16 mouse cellular contexts compared by ENCODE assay signal in genomic region chr15:79493527-79493926, GRCm38 (mm10). TPM values are rescaled to one million over a fixed set of nuclear protein-coding genes. Genes with fewer than 3 reads are reported as not detected.
DNase-seq lines count a peak whose midpoint lies in the region; ATAC-seq and TF ChIP-seq lines count a peak whose summit lies in the region.
"Had no signal": no experiment of that assay in that cellular context is flagged by ENCODE, and none has a peak within 500 bp of the region (broad histone marks: within the 10 kb centered on the region; RNA-seq: fewer than 3 reads in every experiment).

No protein-coding gene starts in this region.

- H3K27ac ChIP-seq in intestine, embryonic 14.5 days (ENCODE audit: low read depth), result no peak overlapping the region
- no peak overlapping the region for H3K27ac ChIP-seq in intestine, embryonic 15.5 days
- no peak overlapping the region for H3K27ac ChIP-seq in ES-Bruce4 (ENCODE audit: insufficient read depth, low read length)
- H3K27ac ChIP-seq: liver, embryonic 14.5 days had no signal

- TF ChIP-seq CTCF in ES-Bruce4 (IDR thresholded peaks at IDR 0.05; ENCODE audit: low read depth, low read length), result no peak

- no peak overlapping the region for H3K9ac ChIP-seq in intestine, embryonic 14.5 days (ENCODE audit: low read length)
- no peak overlapping the region for H3K9ac ChIP-seq in intestine, embryonic 15.5 days
- H3K9ac ChIP-seq in ES-Bruce4 (ENCODE audit: low read depth, poor library complexity, severe bottlenecking), result no peak overlapping the region
- H3K9ac ChIP-seq: liver, embryonic 14.5 days had no signal

- TF ChIP-seq EP300 in ES-Bruce4 (IDR thresholded peaks at IDR 0.05; ENCODE audit: insufficient read depth, low read depth, low read length), result no peak

- no peak for TF ChIP-seq POLR2A in ES-Bruce4 (IDR thresholded peaks at IDR 0.05; ENCODE audit: insufficient read depth, low read length)

- peaks cover 15% of the 10 kb centered on the region for H3K27me3 ChIP-seq in intestine, embryonic 14.5 days (replicated peaks; ENCODE audit: control insufficient read depth, insufficient read depth, low read length)
- H3K27me3 ChIP-seq in intestine, embryonic 15.5 days (replicated peaks), result peaks cover 16% of the 10 kb centered on the region
- H3K27me3 ChIP-seq in ES-Bruce4 (ENCODE audit: control insufficient read depth, insufficient read depth, low read length, poor library complexity, severe bottlenecking), result no peaks in the 10 kb centered on the region

- H3K4me1 ChIP-seq in intestine, embryonic 14.5 days (replicated peaks; ENCODE audit: control insufficient read depth, insufficient read depth, low read length), result no peaks in the 10 kb centered on the region
- no peaks in the 10 kb centered on the region for H3K4me1 ChIP-seq in intestine, embryonic 15.5 days (replicated peaks)
- H3K4me1 ChIP-seq in ES-Bruce4 (ENCODE audit: control insufficient read depth, insufficient read depth, low read length), result no peaks in the 10 kb centered on the region

- 40% methylated on average over 18 of the region's 18 CpGs for WGBS in intestine, embryonic 14.5 days
- 37% methylated on average over 18 of the region's 18 CpGs for WGBS in intestine, embryonic 15.5 days

- no peaks in the 10 kb centered on the region for H3K9me3 ChIP-seq in intestine, embryonic 14.5 days (ENCODE audit: control insufficient read depth, low read length)
- H3K9me3 ChIP-seq in intestine, embryonic 15.5 days, result no peaks in the 10 kb centered on the region
- H3K9me3 ChIP-seq in ES-Bruce4 (replicated peaks; ENCODE audit: control insufficient read depth, insufficient read depth, low read length, poor library complexity, severe bottlenecking), result no peaks in the 10 kb centered on the region

- H3K4me3 ChIP-seq in intestine, embryonic 14.5 days (ENCODE audit: low read depth, low read length), result no peak overlapping the region
- H3K4me3 ChIP-seq in intestine, embryonic 15.5 days (replicated peaks), result no peak overlapping the region
- peak overlapping the region; percentile 27 for H3K4me3 ChIP-seq in ES-Bruce4 (ENCODE audit: low read depth, low read length)
- H3K4me3 ChIP-seq: myocyte had no signal

- ATAC-seq in frontal cortex, adult (ENCODE audit: low TSS enrichment), result peak; percentile 69
- no peak for ATAC-seq in intestine, embryonic 14.5 days (replicated peaks; ENCODE audit: low FRiP score, low TSS enrichment, low read depth)
- ATAC-seq in intestine, embryonic 15.5 days, result no peak
- no peak for ATAC-seq in erythroid progenitor cell, adult 5-6 weeks (replicated peaks; ENCODE audit: low FRiP score, poor library complexity, severe bottlenecking)

- no peak for DNase-seq in frontal cortex, postnatal 10 days (ENCODE audit: low spot score in 2 of 2)
- no peak for DNase-seq in intestine, embryonic 14.5 days (ENCODE audit: low spot score)
- peak; percentile 62 to 69 for DNase-seq in right cerebral cortex, adult 2 months (ENCODE audit: low spot score in 2 of 2)
- no peak for DNase-seq in urinary bladder, postnatal 4 days (ENCODE audit: low spot score in 2 of 2)
- DNase-seq: adrenal gland, postnatal 14 days had no signal

- 0 out of 2 replicates have a peak overlapping the region, but pooled peaks have one; percentile 8 for H3K4me2 ChIP-seq in intestine, embryonic 14.5 days (ENCODE audit: low read length)
- H3K4me2 ChIP-seq in intestine, embryonic 15.5 days (replicated peaks), result no peak overlapping the region
- H3K4me2 ChIP-seq: midbrain, embryonic 11.5 days had no signal

- no peaks in the 10 kb centered on the region for H3K36me3 ChIP-seq in intestine, embryonic 14.5 days (ENCODE audit: control insufficient read depth, insufficient read depth, low read length)
- no peaks in the 10 kb centered on the region for H3K36me3 ChIP-seq in intestine, embryonic 15.5 days
- H3K36me3 ChIP-seq in ES-Bruce4 (ENCODE audit: control insufficient read depth, insufficient read depth, low read length, poor library complexity, severe bottlenecking), result no peaks in the 10 kb centered on the region

RNA-seq across cellular contexts. Expression of gene Kcnj4, which starts 11.5 kb away (rescaled TPM):
- 0.08 TPM in 1 of 2 replicates, not detected in the other for polyA plus RNA-seq in intestine, embryonic 14.5 days (2014; fragmentation: Nextera tagmentation; extraction: Ambion mirVana)
- not detected in 2 replicates for polyA plus RNA-seq in intestine, embryonic 15.5 days (2015; fragmentation: Nextera tagmentation; extraction: Ambion mirVana)
- 4.5 TPM in 2 replicates for polyA plus RNA-seq in ES-Bruce4 (2011; ENCODE audit: insufficient read depth, insufficient read length, low read depth, missing spikeins)
- not detected in 2 replicates for total RNA-seq in erythroid progenitor cell, adult 5-6 weeks (2015; ENCODE audit: low replicate concordance)
- not detected in 2 replicates for total RNA-seq in erythroid progenitor cell, adult 5-6 weeks (2017; ENCODE audit: low replicate concordance)
- total RNA-seq: granulocyte monocyte progenitor cell, adult 5-6 weeks; MEL had no signal
- polyA plus RNA-seq: limb, embryonic 11.5 days; liver, embryonic 14.5 days; midbrain, embryonic 11.5 days; spleen, adult 2 months had no signal

RNA-seq across cellular contexts. Expression of gene Kdelr3, which starts 22.7 kb away (rescaled TPM):
- polyA plus RNA-seq in intestine, embryonic 14.5 days (2014; fragmentation: Nextera tagmentation; extraction: Ambion mirVana), result 46.9 and 55.0 TPM in 2 replicates
- 71.6 and 78.7 TPM in 2 replicates for polyA plus RNA-seq in intestine, embryonic 15.5 days (2015; fragmentation: Nextera tagmentation; extraction: Ambion mirVana)
- 41.4 and 43.9 TPM in 2 replicates for polyA plus RNA-seq in ES-Bruce4 (2011; ENCODE audit: insufficient read depth, insufficient read length, low read depth, missing spikeins)
- 1.1 TPM in 1 of 2 replicates, not detected in the other for total RNA-seq in erythroid progenitor cell, adult 5-6 weeks (2015; ENCODE audit: low replicate concordance)
- total RNA-seq in erythroid progenitor cell, adult 5-6 weeks (2017; ENCODE audit: low replicate concordance), result not detected in 2 replicates
- total RNA-seq: granulocyte monocyte progenitor cell, adult 5-6 weeks had no signal

RNA-seq across cellular contexts. Expression of gene Csnk1e, which starts 38.2 kb away (rescaled TPM):
- 64.4 and 78.1 TPM in 2 replicates for polyA plus RNA-seq in intestine, embryonic 14.5 days (2014; fragmentation: Nextera tagmentation; extraction: Ambion mirVana)
- 59.1 and 61.8 TPM in 2 replicates for polyA plus RNA-seq in intestine, embryonic 15.5 days (2015; fragmentation: Nextera tagmentation; extraction: Ambion mirVana)
- polyA plus RNA-seq in ES-Bruce4 (2011; ENCODE audit: insufficient read depth, insufficient read length, low read depth, missing spikeins), result 113 and 116 TPM in 2 replicates
- total RNA-seq in erythroid progenitor cell, adult 5-6 weeks (2015; ENCODE audit: low replicate concordance), result 6.8 and 18.9 TPM in 2 replicates
- 2.1 and 2.9 TPM in 2 replicates for total RNA-seq in erythroid progenitor cell, adult 5-6 weeks (2017; ENCODE audit: low replicate concordance)

RNA-seq across cellular contexts. Expression of gene Ddx17, which starts 53.0 kb away (rescaled TPM):
- polyA plus RNA-seq in intestine, embryonic 14.5 days (2014; fragmentation: Nextera tagmentation; extraction: Ambion mirVana), result 77.6 and 78.6 TPM in 2 replicates
- polyA plus RNA-seq in intestine, embryonic 15.5 days (2015; fragmentation: Nextera tagmentation; extraction: Ambion mirVana), result 39.3 and 41.2 TPM in 2 replicates
- polyA plus RNA-seq in ES-Bruce4 (2011; ENCODE audit: insufficient read depth, insufficient read length, low read depth, missing spikeins), result 375 and 392 TPM in 2 replicates
- 117 and 144 TPM in 2 replicates for total RNA-seq in erythroid progenitor cell, adult 5-6 weeks (2015; ENCODE audit: low replicate concordance)
- total RNA-seq in erythroid progenitor cell, adult 5-6 weeks (2017; ENCODE audit: low replicate concordance), result 145 and 216 TPM in 2 replicates

Comparison
In these comparisons a context has a peak if more than half of its experiments do, and no peak if none do; other contexts are left out.
1. DNase-seq: peak in right cerebral cortex, adult 2 months (2 of 2); none in frontal cortex, postnatal 10 days (0 of 2), intestine, embryonic 14.5 days (single experiment) and urinary bladder, postnatal 4 days (0 of 2).